Mouse (Mus musculus) mouse embryonic stem cell (cell line): ENCODE results near the gene Cd59a.

ENCODE experiments used
- in situ Hi-C, 2 experiments: fragments of 300-500 bp; cut with MboI; formaldehyde crosslinking; loops; 1 replicate in 1 of 2; 3 replicates in 1 of 2; pipeline ENCODE4 v1.14.3; 2019 to 2020; ENCODE audit warnings: low sequenced_read_pairs in 2 of 2, low pct_unique_long_range_greater_than_20kb in 1 of 2, mixed read lengths in 1 of 2; ENCODE audit not compliant: unreplicated experiment in 1 of 2

Gene Cd59a

DNA sequence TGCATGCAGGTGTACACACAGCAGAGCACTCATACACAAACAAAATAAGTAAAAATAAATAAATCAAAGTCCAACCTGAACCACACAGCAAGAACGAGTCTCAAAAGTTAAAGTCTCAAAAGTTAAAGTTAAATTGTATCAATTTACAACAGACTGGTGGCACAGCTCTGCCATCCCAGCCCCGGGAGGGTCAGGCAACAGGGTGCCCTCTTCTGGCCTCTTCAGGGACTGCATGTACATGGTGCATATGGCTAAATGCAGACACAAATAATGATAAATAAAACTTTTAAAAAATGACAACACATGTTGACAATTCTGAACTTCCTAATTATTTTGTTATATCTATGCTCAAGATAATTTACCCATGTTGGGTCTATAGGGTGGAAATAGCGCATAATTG is 35.4 kb downstream of the Cd59a start:
- in situ Hi-C loops = loop anchor here (10.0 to 25.0 kb wide), 2 partner anchors 281 to 284 kb away; partner anchors contain the start of gene D430041D05Rik (in 2 of the 2)

DNA sequence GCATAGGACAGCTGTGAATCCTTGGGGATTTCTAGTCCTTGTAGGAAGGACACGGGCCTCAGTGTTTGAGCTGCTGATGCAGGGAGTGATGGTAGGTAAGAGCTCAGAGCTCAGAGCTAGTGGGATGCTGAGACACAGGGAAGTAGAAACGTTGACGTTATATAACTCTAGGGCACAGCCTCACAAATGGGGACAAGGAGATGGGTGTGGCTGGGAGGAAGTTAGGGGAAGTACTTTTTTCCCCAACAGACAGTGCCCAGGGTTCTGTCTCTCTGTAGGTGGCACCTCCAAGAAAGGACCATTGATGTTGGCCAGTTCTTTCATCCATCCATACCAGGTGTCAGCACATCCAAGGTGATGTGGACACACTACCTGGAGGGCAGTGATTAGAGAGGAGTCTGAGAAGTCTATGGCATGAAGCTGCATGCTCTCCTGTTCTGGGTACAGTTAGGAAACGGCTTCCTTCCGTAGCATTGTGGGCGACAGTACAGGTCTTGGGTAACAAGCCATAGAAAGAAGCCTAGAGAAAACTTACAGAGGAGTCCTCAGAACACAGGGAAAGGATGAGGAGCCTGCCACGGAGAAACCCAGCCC is 36.8 kb downstream of the Cd59a start:
- in situ Hi-C loops = loop anchor here (10.0 to 25.0 kb wide), 2 partner anchors 280 to 282 kb away; partner anchors contain the start of gene D430041D05Rik (in 2 of the 2)

DNA sequence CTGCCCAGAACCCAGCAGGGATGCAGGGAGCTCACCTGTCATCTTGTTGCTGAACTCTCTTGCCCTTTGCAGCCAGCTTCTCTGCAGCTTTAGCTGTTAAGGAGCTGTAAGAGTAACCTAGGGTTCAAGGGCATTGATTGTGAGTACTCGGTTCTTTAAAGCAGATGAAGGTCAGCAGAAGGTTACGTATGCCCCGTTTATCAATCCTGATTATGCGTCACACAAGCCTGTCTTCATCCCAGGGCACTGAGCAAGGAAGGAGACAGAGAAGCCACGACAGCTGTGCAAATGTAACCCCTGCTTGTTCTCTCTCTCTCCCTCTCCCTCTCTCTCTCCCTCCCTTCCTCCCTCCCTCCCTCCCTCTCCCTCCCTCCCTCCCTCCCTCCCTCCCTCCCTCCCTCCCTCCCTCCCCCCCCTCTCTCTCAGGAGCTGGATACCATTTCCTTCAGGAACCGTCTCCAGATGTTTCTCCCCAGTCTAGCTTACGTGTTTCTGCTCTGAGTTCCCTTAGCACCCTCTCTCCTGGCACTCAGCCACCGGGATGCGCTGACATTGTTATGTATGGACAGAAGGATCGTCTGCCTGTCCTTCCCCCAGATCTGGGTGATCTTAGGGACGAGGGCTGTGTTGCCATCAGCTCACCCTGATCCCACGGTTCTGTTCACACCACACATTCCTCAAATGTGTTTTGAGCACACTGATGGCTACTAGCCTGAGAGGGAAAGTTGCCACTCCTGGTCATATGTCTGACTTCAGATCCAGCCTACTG is 37.6 kb downstream of the Cd59a start:
- in situ Hi-C loops = loop anchor here (10.0 to 25.0 kb wide), 2 partner anchors 279 to 282 kb away; partner anchors contain the start of gene D430041D05Rik (in 2 of the 2)

DNA sequence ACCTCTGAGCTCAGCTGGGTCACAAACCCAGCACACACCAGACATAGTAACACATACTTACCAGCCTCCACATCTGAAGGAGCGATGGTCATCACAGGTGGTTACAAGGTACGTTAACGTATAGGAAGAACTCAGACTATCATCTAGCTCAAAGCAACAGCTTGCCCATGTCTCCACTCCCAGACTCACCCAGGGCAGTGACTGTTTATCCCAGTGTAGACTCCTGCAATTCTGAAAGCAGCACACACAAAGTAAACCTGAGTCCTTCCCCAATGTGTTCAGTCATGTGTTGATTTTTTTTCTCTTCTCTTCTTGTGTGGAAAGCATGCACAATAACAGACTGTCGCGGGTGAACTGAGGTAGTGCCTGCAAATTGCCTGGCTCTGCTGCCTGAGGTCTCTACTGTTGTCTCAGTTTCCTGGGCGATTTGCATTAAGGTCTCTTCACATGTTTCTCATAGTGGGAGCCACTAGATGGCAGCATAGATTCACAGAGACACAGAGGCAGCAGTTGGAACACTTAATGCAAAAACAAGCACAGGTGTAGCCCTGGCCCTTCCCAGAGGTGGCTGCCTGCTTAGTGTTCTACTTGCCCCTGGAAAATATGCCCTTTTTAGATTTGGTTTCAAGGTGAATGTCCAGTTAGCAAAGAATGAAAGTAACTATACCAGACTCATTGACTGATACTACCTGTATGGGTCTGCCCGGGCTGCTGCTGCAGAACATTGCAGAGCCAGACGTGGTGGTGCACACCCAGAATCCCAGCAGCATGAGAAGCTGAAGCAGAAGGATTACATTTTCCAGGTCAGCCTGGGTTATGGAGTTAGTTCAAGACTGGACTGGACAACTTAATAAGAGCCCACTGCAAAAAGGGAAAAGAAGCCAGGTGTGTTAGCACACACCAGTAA is 38.8 kb downstream of the Cd59a start:
- in situ Hi-C loops = loop anchor here (10.0 to 25.0 kb wide), 2 partner anchors 278 to 280 kb away; partner anchors contain the start of gene D430041D05Rik (in 2 of the 2)

DNA sequence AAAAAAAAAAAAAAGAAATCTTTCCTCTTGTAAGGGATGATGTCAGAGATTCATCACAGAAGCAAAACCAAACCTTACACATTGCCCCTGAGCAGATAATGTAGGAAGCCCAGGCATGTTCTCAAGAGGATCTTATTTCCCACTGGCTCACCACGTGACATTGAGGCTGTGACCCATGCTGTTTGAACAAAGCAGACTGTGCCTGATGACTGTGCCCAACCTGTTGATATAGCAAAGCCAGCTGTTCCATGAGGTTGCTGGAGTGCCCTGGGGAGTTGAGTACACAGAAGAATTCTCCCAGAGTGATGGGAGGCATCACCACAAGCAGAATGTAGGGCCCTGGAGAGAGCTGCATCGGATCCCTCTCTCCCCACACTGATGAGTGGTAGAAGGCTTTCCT is 40.3 kb downstream of the Cd59a start:
- in situ Hi-C loops = loop anchor here (10.0 to 25.0 kb wide), 2 partner anchors 276 to 279 kb away; partner anchors contain the start of gene D430041D05Rik (in 2 of the 2)

DNA sequence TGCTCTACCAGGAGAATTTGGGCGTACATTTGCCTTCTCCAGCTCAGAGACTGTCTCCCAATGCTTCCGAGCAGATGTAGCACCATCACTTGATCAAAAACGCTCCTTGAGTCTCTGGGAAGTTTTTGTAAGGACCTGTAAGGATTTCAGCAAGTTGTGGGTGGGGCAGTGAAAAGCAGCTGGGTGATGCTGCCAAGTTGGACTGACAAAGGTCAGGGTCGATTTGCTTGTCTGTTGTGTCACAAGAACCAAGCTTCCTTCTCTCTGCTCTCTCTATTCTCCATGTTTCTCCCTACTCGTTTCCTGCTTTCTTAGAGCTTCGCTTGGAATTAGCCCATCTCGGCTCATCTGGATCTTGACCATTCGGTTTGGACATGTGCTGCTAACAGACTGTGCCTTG is 46.5 kb downstream of the Cd59a start:
- in situ Hi-C loops = loop anchor here in 1 of 2 experiments (25.0 kb wide), 1 partner anchor 270 kb away; the partner anchor contains the start of gene D430041D05Rik

DNA sequence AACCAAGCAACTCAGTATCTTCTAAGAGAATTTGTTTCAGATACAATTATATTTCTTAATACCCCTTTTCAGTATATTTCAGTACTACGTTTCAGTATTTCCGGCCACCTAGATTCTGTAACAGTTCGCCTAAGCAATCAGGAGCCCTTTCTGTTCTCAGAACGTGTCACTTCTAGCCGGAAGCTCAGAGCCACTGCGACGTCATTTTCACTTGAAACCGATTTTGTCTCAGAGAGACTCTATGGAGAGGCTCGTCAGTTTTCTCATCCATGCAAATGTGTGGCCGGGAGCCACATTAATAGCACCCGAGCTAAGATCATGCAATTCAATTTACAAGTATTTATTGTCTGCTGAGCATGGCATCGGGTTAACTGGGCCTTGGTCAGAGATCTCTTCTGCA is 48.4 kb downstream of the Cd59a start:
- in situ Hi-C loops = loop anchor here in 1 of 2 experiments (25.0 kb wide), 1 partner anchor 268 kb away; the partner anchor contains the start of gene D430041D05Rik

DNA sequence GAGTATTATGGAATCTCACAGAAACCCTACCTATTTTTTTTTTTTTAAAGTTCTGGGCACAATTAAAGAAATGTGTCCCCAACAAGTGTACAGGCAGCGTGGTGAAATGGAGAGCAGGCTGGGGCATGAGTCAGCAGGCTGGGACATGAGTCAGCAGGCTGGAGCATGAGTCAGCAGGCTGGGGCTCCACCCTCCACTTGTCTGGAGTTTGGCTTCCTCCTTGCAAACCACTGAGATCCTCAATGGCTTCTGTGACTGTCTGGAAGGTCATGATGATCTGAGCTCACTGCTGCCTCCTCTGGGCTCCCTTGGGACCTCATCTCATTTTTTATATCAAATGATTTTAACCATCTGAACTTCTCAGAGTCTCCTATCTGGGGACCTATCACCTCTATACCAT is 50.4 kb downstream of the Cd59a start:
- in situ Hi-C loops = loop anchor here in 1 of 2 experiments (25.0 kb wide), 1 partner anchor 266 kb away; the partner anchor contains the start of gene D430041D05Rik

DNA sequence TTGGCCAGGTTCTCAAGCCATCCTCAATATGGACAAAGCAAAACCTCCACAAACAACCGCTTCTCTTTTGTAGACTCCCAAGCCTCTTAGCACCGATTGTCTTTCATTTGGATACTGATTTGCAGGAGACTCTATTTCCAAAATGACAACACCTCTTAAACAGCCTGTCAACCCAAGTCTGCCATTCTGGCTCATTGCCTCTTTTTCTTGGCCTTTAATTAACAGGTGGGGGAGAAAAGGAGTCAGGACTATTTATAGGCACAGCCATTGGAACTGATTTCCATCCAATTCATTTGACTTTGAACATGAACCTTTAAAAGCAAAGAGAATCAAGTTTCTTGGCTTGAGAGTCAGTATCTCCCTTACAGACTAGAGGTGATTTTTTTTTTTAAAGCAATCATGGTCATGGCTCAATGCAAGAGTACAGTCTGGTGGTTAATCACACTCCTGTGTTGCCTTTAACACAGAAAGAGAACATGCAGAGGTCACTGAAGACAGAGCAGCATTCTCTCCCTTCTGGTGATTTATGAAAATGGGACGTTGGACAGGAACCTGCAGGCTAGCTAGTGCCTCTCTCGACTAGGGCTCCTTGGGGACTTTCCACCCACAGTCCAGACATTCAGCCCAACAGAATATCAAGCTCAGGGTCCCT is 52.4 kb downstream of the Cd59a start:
- in situ Hi-C loops = loop anchor here in 1 of 2 experiments (25.0 kb wide), 1 partner anchor 264 kb away; the partner anchor contains the start of gene D430041D05Rik

DNA sequence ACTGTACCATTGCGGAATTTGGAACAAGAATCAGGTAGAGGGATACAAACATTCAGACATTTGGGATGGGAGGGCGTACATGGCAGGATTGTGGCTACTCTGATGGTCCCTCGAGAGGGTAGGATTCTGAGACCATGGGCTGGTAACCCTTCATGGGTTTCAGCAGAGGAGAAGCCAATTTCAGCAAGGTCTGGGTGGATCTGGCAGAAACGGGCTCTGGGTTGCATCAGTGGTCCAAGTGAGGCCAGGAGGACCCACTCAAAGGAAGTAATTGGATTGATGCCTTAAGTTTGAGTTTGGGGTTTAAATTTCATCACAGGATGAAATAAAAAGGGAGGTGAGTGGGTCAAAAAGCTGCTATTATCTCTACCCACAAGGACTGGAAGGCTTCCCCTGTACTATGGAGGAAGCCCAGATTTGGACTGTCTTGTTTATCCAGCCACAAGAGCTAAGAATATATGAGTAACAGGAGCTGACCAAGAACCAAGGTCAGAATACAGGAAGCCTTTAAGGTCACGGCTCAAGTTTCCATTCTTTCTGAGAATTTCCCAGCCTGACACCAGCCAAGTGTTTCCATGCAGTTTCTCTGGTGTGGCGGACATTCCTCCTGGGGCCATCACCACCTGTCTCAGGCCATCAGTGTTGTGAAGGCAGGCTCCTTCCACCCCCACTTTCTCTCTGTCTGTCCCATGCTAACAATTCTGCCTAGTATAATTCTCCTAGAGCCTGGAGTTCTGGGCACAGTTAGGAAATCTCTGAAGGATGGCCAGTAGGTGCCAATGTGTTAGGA is 55.2 kb downstream of the Cd59a start:
- in situ Hi-C loops = no loop called here

DNA sequence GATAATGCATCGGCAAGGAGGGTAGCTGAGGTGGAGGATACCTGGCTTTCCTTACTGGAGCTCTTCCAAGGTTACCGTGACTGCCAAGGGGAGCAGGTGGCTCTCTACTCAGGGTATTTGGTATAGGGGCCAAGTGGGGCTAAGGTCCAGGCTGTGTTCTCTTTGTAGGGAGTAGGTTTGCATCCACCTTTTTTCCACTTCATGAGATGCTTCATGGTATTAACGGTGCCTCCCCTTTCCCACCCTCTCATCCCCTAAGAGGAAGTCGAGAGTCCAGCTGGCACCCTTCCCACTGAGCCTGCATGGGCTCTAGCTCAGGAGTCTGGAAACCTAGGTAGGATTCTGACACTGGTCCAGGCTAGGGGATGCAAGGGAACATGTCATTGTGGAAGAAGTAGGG is 57.7 kb downstream of the Cd59a start:
- in situ Hi-C loops = no loop called here

DNA sequence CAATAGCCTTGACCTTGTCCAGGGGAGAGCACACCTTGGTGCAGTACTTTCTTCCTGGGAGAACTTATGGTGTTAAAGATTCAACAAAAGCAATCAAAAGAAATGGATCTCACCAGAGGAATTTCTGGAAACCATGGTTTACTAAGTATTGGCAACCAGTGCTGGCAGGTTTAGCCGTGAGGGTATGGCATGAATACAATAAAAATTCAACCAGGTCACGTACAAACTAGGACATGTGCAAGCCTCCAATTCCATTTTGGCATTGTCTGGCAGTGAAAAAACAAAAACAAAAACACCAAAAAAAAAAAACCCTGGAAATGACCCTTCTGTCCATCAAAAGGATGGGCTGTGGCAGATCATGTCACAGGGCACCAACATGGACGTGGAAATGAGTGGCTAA is 58.3 kb downstream of the Cd59a start:
- in situ Hi-C loops = no loop called here

DNA sequence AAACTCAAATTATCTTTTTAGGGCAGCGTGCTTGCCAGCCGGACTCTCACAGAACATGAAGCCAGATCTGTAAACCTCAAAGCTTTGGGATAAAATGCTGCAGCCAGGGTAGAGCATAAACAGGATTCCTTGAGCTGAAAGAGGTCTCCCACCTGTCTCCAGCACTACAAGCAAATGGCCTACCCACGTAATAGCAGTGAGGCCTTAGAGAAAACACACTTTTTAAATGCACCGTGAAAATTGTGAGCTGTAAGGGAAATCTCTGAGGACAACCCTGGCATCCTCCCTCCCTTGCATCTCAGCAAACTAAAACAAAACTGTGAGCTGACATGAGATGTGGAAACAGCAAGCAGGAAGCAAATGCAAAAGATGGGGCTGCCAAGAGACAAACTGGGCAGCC is 62.2 kb downstream of the Cd59a start:
- in situ Hi-C loops = no loop called here

DNA sequence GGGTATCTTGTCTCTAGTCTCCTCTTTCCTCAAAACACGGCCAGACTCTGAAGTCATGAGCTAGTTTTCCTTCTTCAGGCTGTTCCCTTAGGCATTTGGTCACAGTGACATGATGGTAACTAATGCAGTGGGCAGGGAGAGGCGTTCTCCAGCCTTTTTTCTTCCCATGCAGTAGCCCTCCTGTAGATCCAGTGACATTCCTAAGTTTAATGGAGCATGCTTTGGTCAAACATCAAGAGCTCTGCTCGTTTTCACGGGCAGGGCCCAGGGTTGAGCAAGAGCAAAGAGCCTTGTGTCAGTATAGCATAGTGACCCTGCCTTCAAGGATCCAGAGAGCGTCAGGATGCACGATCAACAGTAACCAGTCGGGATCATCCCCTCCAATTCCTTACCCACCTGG is 67.8 kb downstream of the Cd59a start:
- in situ Hi-C loops = no loop called here

DNA sequence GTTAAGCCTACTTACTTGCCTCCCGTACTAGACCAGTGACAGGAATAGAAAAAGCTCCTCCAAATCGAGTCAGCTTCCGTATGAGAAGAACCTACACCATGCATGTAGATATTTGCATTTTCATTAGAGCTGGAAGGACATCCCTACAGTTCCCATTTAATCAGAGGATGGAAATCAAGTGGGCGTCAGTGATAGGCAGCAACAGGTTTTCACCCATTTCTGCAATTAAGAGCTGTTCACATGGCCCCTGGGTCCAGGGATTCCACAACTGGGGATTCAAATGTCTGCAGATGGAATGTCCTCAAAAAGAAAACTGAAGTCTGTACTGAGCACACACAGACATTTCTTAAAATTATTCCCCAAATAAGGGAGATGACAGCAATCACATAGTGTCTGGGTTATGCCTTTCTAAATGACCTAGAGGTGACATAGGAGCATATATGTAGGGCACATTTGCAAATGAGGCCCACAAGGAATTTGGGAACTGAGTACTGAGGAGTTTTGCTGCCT is 68.4 kb downstream of the Cd59a start:
- in situ Hi-C loops = no loop called here
